Mouse (Mus musculus): ENCODE results near the gene Brd3os. TPM values are rescaled to one million over a fixed set of nuclear protein-coding genes. Genes with fewer than 3 reads are reported as not detected.

Gene Brd3os
- 10 to 100 TPM; 28.5 to 30.9 (median 28.8) TPM for total RNA-seq (2022)

GRCm38 (mm10) chr2:27441767-27442707 lies at the start of gene Brd3os:
Gene Brd3os, plus strand, starts transcription at chr2:27442324.
- DNase-seq (ENCODE audit: low spot score in 2 of 2): peak; percentile 80 to 97

- DNase-seq (ENCODE audit: low spot score in 2 of 2): no peak
Observed at GRCm38 (mm10) chr2:27394158-27394832, 47.8 kb upstream of the Brd3os start.

- DNase-seq (ENCODE audit: low spot score in 2 of 2): no peak
Observed at GRCm38 (mm10) chr2:27396656-27397440, 45.3 kb upstream of the Brd3os start.

GRCm38 (mm10) chr2:27400083-27400482 lies 42.0 kb upstream of the Brd3os start:
- DNase-seq (ENCODE audit: low spot score in 2 of 2): no peak

- DNase-seq (ENCODE audit: low spot score in 2 of 2): no peak
Observed at GRCm38 (mm10) chr2:27401544-27401943, 40.6 kb upstream of the Brd3os start.

- DNase-seq (ENCODE audit: low spot score in 2 of 2): no peak
Observed at GRCm38 (mm10) chr2:27404375-27405093, 37.6 kb upstream of the Brd3os start.

GRCm38 (mm10) chr2:27405094-27405884 lies 36.8 kb upstream of the Brd3os start:
- no peak for DNase-seq (ENCODE audit: low spot score in 2 of 2)

GRCm38 (mm10) chr2:27406928-27407327 lies 35.2 kb upstream of the Brd3os start:
- no peak for DNase-seq (ENCODE audit: low spot score in 2 of 2)

- no peak for DNase-seq (ENCODE audit: low spot score in 2 of 2)
Observed at GRCm38 (mm10) chr2:27408194-27408593, 33.9 kb upstream of the Brd3os start.

GRCm38 (mm10) chr2:27410518-27411140 lies 31.5 kb upstream of the Brd3os start:
- no peak for DNase-seq (ENCODE audit: low spot score in 2 of 2)

- DNase-seq (ENCODE audit: low spot score in 2 of 2): no peak
Observed at GRCm38 (mm10) chr2:27411688-27412174, 30.4 kb upstream of the Brd3os start.

- no peak for DNase-seq (ENCODE audit: low spot score in 2 of 2)
Observed at GRCm38 (mm10) chr2:27412245-27412800, 29.8 kb upstream of the Brd3os start.

GRCm38 (mm10) chr2:27413582-27413935 lies 28.6 kb upstream of the Brd3os start:
- no peak for DNase-seq (ENCODE audit: low spot score in 2 of 2)

GRCm38 (mm10) chr2:27413936-27414657 lies 28.0 kb upstream of the Brd3os start:
- no peak for DNase-seq (ENCODE audit: low spot score in 2 of 2)

GRCm38 (mm10) chr2:27415060-27415783 lies 26.9 kb upstream of the Brd3os start:
- DNase-seq (ENCODE audit: low spot score in 2 of 2): no peak

- DNase-seq (ENCODE audit: low spot score in 2 of 2): no peak
Observed at GRCm38 (mm10) chr2:27416425-27416824, 25.7 kb upstream of the Brd3os start.

- no peak for DNase-seq (ENCODE audit: low spot score in 2 of 2)
Observed at GRCm38 (mm10) chr2:27417648-27418153, 24.4 kb upstream of the Brd3os start.

GRCm38 (mm10) chr2:27418577-27419070 lies 23.5 kb upstream of the Brd3os start:
- no peak for DNase-seq (ENCODE audit: low spot score in 2 of 2)

Data from left cerebral cortex, adult 8-10 months (tissue).